Mouse (Mus musculus): Measurements from ENCODE around the gene Zfp651. TPM values are rescaled to one million over a fixed set of nuclear protein-coding genes. Genes with fewer than 3 reads are reported as not detected.

Zfp651 gene
- polyA plus RNA-seq, 1 experiment from 2014 or later = 8.0 TPM

- Histone ChIP-seq H3K4me3 (ENCODE audit: low read length) (no peak overlapping the region), H3K27me3 (ENCODE audit: control insufficient read depth, insufficient read depth, low read length) (peaks cover 32% of the 10 kb centered on the region), H3K9me3 (ENCODE audit: control insufficient read depth, low read length) (no peaks in the 10 kb centered on the region), H3K27ac (ENCODE audit: low read depth, low read length) (no peak overlapping the region), H3K36me3 (ENCODE audit: control insufficient read depth, insufficient read depth, low read length) (no peaks in the 10 kb centered on the region), H3K4me1 (ENCODE audit: control insufficient read depth, insufficient read depth, low read length) (0 out of 2 replicates have a peak, but pooled peaks cover 5% of the 10 kb centered on the region), H3K9ac (ENCODE audit: low read depth, low read length) (no peak overlapping the region), H3K4me2 (replicated peaks; ENCODE audit: low read depth, low read length) (no peak overlapping the region)
- ATAC-seq (ENCODE audit: low FRiP score, low TSS enrichment) = no peak
- 83% methylated on average over 10 of the region's 10 CpGs for WGBS
Measured at GRCm38 (mm10) chr9:121775951-121776350, 16.8 kb downstream of the Zfp651 start.

DNA sequence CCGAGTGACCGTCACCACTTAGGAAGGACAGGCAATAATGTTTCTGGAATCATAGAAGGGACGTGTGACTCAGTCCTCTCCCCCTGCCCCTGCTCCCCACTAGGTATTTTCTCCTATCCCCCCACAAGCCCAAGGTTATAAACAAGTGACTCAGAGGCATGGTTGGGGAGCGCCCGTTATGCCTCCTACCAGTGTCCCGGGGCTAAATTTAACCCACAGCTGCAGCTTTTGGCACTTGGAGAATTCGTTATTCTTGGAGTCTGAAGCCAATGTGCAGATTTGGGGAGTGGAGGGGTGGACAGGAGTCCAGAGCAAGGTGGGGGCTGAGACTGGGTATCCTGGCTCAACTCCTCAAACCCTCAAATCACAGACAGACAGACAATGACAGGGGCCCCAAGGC, 17.4 kb downstream of the Zfp651 start:
- H3K27ac ChIP-seq (ENCODE audit: low read depth, low read length) = no peak overlapping the region
- H3K4me3 ChIP-seq (ENCODE audit: low read length) = no peak overlapping the region
- no peaks in the 10 kb centered on the region for H3K9me3 ChIP-seq (ENCODE audit: control insufficient read depth, low read length)
- peaks cover 32% of the 10 kb centered on the region for H3K27me3 ChIP-seq (ENCODE audit: control insufficient read depth, insufficient read depth, low read length)
- 0 out of 2 replicates have a peak, but pooled peaks cover 5% of the 10 kb centered on the region for H3K4me1 ChIP-seq (ENCODE audit: control insufficient read depth, insufficient read depth, low read length)
- H3K4me2 ChIP-seq (replicated peaks; ENCODE audit: low read depth, low read length) = no peak overlapping the region
- H3K36me3 ChIP-seq (ENCODE audit: control insufficient read depth, insufficient read depth, low read length) = no peaks in the 10 kb centered on the region
- no peak overlapping the region for H3K9ac ChIP-seq (ENCODE audit: low read depth, low read length)
- WGBS = 85% methylated on average over 7 of the region's 7 CpGs
- no peak for ATAC-seq (ENCODE audit: low FRiP score, low TSS enrichment)

- Histone ChIP-seq H3K27me3 (ENCODE audit: control insufficient read depth, insufficient read depth, low read length) (peaks cover 32% of the 10 kb centered on the region), H3K36me3 (ENCODE audit: control insufficient read depth, insufficient read depth, low read length) (no peaks in the 10 kb centered on the region), H3K9me3 (ENCODE audit: control insufficient read depth, low read length) (no peaks in the 10 kb centered on the region), H3K4me1 (ENCODE audit: control insufficient read depth, insufficient read depth, low read length) (0 out of 2 replicates have a peak, but pooled peaks cover 5% of the 10 kb centered on the region), H3K4me2 (replicated peaks; ENCODE audit: low read depth, low read length) (peak within 1 kb of the TSS; percentile 54), H3K9ac (ENCODE audit: low read depth, low read length) (peak within 1 kb of the TSS; percentile 19; the same call in 1 of the 2 replicates), H3K4me3 (ENCODE audit: low read length) (peak within 1 kb of the TSS; percentile 30), H3K27ac (ENCODE audit: low read depth, low read length) (no peak within 1 kb of the TSS)
- 20% methylated on average over 30 of the region's 30 CpGs for WGBS
- 0 out of 2 replicates have a peak, but pooled peaks have one; percentile 37 for ATAC-seq (ENCODE audit: low FRiP score, low TSS enrichment)
Measured at GRCm38 (mm10) chr9:121777484-121778065, 18.4 kb downstream of the Zfp651 start, which contains the start of gene Klhl40. Gene Klhl40, plus strand, starts transcription at chr9:121777607.

GRCm38 (mm10) chr9:121778066-121778624, 19.0 kb downstream of the Zfp651 start:
- no peak for ATAC-seq (ENCODE audit: low FRiP score, low TSS enrichment)
- H3K9me3 ChIP-seq (ENCODE audit: control insufficient read depth, low read length) = no peaks in the 10 kb centered on the region
- WGBS = 17% methylated on average over 54 of the region's 54 CpGs
- H3K4me2 ChIP-seq (replicated peaks; ENCODE audit: low read depth, low read length) = peak overlapping the region; percentile 54
- H3K27ac ChIP-seq (ENCODE audit: low read depth, low read length) = no peak overlapping the region
- H3K27me3 ChIP-seq (ENCODE audit: control insufficient read depth, insufficient read depth, low read length) = peaks cover 32% of the 10 kb centered on the region
- H3K9ac ChIP-seq (ENCODE audit: low read depth, low read length) = peak overlapping the region; percentile 19; the same call in 1 of the 2 replicates
- H3K36me3 ChIP-seq (ENCODE audit: control insufficient read depth, insufficient read depth, low read length) = no peaks in the 10 kb centered on the region
- H3K4me1 ChIP-seq (ENCODE audit: control insufficient read depth, insufficient read depth, low read length) = 0 out of 2 replicates have a peak, but pooled peaks cover 5% of the 10 kb centered on the region
- H3K4me3 ChIP-seq (ENCODE audit: low read length) = peak overlapping the region; percentile 30

DNA sequence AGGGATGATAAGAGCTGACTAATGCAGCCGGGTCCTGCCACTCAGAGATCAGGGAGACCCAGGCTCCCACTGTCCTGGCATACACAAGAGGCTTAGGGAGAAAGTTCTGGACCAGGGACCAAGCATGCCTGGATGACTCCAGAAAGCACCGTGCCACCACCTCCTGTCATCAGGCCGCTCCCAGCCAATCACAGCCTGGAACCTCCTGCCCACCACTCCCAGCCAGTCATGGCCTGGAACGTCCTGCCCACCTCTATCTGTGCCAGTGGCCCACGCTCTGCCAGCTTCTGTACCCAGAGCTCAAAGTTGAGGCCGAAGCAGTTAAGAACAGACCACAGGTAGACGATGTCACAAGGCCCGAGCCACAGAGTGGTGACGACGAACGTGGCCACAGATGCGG, 25.7 kb downstream of the Zfp651 start:
- no peaks in the 10 kb centered on the region for H3K36me3 ChIP-seq (ENCODE audit: control insufficient read depth, insufficient read depth, low read length)
- H3K9me3 ChIP-seq (ENCODE audit: control insufficient read depth, low read length) = no peaks in the 10 kb centered on the region
- H3K27me3 ChIP-seq (ENCODE audit: control insufficient read depth, insufficient read depth, low read length) = no peaks in the 10 kb centered on the region; the same call in 1 of the 2 replicates
- H3K27ac ChIP-seq (ENCODE audit: low read depth, low read length) = no peak overlapping the region
- H3K4me3 ChIP-seq (ENCODE audit: low read length) = no peak overlapping the region
- 90% methylated on average over 12 of the region's 12 CpGs for WGBS
- H3K4me1 ChIP-seq (ENCODE audit: control insufficient read depth, insufficient read depth, low read length) = no peaks in the 10 kb centered on the region
- H3K4me2 ChIP-seq (replicated peaks; ENCODE audit: low read depth, low read length) = no peak overlapping the region
- no peak overlapping the region for H3K9ac ChIP-seq (ENCODE audit: low read depth, low read length)
- no peak for ATAC-seq (ENCODE audit: low FRiP score, low TSS enrichment)

DNA sequence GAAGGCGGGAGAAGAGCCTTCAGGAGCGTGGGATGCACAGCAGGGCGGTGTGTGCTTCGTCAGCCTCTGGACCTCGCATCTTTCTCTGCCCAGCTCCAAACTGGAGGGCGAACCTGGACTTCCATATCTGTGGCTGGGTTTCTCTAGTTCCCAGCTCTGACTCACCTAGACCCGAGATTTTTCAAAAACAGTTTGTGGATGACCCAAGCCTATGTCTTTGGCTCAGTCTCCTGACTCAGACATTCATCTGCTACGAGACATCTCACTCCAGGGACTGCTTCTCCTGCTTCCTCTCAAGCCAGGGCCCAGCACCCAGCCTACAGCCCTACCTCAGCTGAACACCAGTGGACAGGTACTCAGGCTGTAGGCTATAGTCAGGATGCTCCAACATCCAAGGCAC, 26.1 kb downstream of the Zfp651 start:
- Histone ChIP-seq H3K4me2 (replicated peaks; ENCODE audit: low read depth, low read length) (no peak overlapping the region), H3K4me1 (ENCODE audit: control insufficient read depth, insufficient read depth, low read length) (no peaks in the 10 kb centered on the region), H3K27me3 (ENCODE audit: control insufficient read depth, insufficient read depth, low read length) (no peaks in the 10 kb centered on the region; the same call in 1 of the 2 replicates), H3K36me3 (ENCODE audit: control insufficient read depth, insufficient read depth, low read length) (no peaks in the 10 kb centered on the region), H3K9me3 (ENCODE audit: control insufficient read depth, low read length) (no peaks in the 10 kb centered on the region), H3K9ac (ENCODE audit: low read depth, low read length) (no peak overlapping the region), H3K27ac (ENCODE audit: low read depth, low read length) (no peak overlapping the region), H3K4me3 (ENCODE audit: low read length) (no peak overlapping the region)
- WGBS = 88% methylated on average over 8 of the region's 8 CpGs
- no peak for ATAC-seq (ENCODE audit: low FRiP score, low TSS enrichment)

GRCm38 (mm10) chr9:121786359-121786758, 27.2 kb downstream of the Zfp651 start:
- Histone ChIP-seq H3K4me2 (replicated peaks; ENCODE audit: low read depth, low read length) (no peak overlapping the region), H3K9ac (ENCODE audit: low read depth, low read length) (no peak overlapping the region), H3K4me1 (ENCODE audit: control insufficient read depth, insufficient read depth, low read length) (peaks cover under 1% of the 10 kb centered on the region), H3K27ac (ENCODE audit: low read depth, low read length) (no peak overlapping the region), H3K9me3 (ENCODE audit: control insufficient read depth, low read length) (no peaks in the 10 kb centered on the region), H3K36me3 (ENCODE audit: control insufficient read depth, insufficient read depth, low read length) (no peaks in the 10 kb centered on the region), H3K4me3 (ENCODE audit: low read length) (no peak overlapping the region), H3K27me3 (ENCODE audit: control insufficient read depth, insufficient read depth, low read length) (no peaks in the 10 kb centered on the region; the same call in 1 of the 2 replicates)
- 80% methylated on average over 2 of the region's 2 CpGs for whole genome bisulfite sequencing
- no peak for ATAC-seq (ENCODE audit: low FRiP score, low TSS enrichment)

DNA sequence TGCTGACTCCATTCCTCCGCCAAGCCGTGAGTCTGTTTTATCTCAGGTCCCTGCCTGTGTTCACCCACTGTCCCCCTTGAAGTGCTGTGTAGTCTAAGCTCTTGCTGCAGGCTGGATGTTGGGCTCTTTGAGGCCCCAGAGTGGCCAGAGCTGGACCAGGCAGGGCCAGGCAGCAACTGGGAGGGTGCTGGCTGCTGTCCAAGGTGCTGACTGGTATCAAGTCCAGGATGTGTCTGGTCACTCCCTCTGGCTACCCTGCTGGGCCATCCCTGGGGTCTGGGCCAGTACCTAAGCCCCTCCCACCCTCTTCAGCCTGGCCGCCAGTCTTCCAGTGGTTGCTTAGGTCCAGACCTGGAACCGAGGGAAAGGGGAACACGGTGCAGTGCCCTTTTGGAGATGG, 32.1 kb downstream of the Zfp651 start:
- H3K4me2 ChIP-seq (replicated peaks; ENCODE audit: low read depth, low read length) = no peak overlapping the region
- H3K9ac ChIP-seq (ENCODE audit: low read depth, low read length) = no peak overlapping the region
- 18% methylated on average over 5 of the region's 5 CpGs for WGBS
- no peaks in the 10 kb centered on the region for H3K36me3 ChIP-seq (ENCODE audit: control insufficient read depth, insufficient read depth, low read length)
- H3K27ac ChIP-seq (ENCODE audit: low read depth, low read length) = no peak overlapping the region
- no peaks in the 10 kb centered on the region for H3K9me3 ChIP-seq (ENCODE audit: control insufficient read depth, low read length)
- peak; percentile 84 for ATAC-seq (ENCODE audit: low FRiP score, low TSS enrichment)
- H3K4me3 ChIP-seq (ENCODE audit: low read length) = no peak overlapping the region
- H3K27me3 ChIP-seq (ENCODE audit: control insufficient read depth, insufficient read depth, low read length) = no peaks in the 10 kb centered on the region
- peaks cover 11% of the 10 kb centered on the region for H3K4me1 ChIP-seq (ENCODE audit: control insufficient read depth, insufficient read depth, low read length)

GRCm38 (mm10) chr9:121791757-121792521, 32.8 kb downstream of the Zfp651 start, which contains the start of gene Hhatl:
Gene Hhatl, minus strand, starts transcription at chr9:121792507.
- Histone ChIP-seq H3K27ac (ENCODE audit: low read depth, low read length) (no peak within 1 kb of the TSS), H3K36me3 (ENCODE audit: control insufficient read depth, insufficient read depth, low read length) (no peaks in the 10 kb centered on the region), H3K4me2 (replicated peaks; ENCODE audit: low read depth, low read length) (no peak within 1 kb of the TSS), H3K9ac (ENCODE audit: low read depth, low read length) (no peak within 1 kb of the TSS), H3K9me3 (ENCODE audit: control insufficient read depth, low read length) (no peaks in the 10 kb centered on the region), H3K4me1 (ENCODE audit: control insufficient read depth, insufficient read depth, low read length) (peaks cover 11% of the 10 kb centered on the region), H3K27me3 (ENCODE audit: control insufficient read depth, insufficient read depth, low read length) (no peaks in the 10 kb centered on the region), H3K4me3 (ENCODE audit: low read length) (no peak within 1 kb of the TSS)
- WGBS = 36% methylated on average over 23 of the region's 24 CpGs
- peak; percentile 48 for ATAC-seq (ENCODE audit: low FRiP score, low TSS enrichment)
